Mouse (Mus musculus): Measurements from ENCODE around the gene Gm17334. TPM values are rescaled to one million over a fixed set of nuclear protein-coding genes. Genes with fewer than 3 reads are reported as not detected.
A peak's percentile ranks its signal among the peaks of the same experiment; 100 is the strongest.
"Not testable (repeated sequence)": the region's sequence is repeated elsewhere in the genome, so short reads cannot be mapped to it uniquely, and the experiment has no call there.

Gene Gm17334
- polyA plus RNA-seq, 2 experiments from 2014 or later, result 6.1 to 9.8 TPM

- peak; percentile 44 for ATAC-seq
Observed at GRCm38 (mm10) chr11:53770125-53770791, 2.7 kb downstream of the Gm17334 start.

DNA sequence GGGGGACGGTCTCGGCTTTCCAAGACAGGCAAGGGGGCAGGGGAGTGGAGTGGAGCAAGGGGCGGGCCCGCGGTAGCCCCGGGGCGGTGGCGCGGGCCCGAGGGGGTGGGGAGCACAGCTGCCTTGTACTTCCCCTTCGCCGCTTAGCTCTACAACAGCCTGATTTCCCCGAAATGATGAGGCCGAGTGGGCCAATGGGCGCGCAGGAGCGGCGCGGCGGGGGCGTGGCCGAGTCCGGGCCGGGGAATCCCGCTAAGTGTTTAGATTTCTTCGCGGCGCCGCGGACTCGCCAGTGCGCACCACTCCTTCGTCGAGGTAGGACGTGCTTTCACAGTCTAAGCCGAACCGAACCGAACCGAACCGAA lies 3.2 kb downstream of the Gm17334 start, which contains the start of gene Irf1:
Irf1 (plus strand) TSS at position 255 of the 365 bp plus-strand sequence.
- ATAC-seq, result peak; percentile 87

- ATAC-seq, result peak; percentile 4
Observed at GRCm38 (mm10) chr11:53769185-53769576, 3.8 kb downstream of the Gm17334 start.

DNA sequence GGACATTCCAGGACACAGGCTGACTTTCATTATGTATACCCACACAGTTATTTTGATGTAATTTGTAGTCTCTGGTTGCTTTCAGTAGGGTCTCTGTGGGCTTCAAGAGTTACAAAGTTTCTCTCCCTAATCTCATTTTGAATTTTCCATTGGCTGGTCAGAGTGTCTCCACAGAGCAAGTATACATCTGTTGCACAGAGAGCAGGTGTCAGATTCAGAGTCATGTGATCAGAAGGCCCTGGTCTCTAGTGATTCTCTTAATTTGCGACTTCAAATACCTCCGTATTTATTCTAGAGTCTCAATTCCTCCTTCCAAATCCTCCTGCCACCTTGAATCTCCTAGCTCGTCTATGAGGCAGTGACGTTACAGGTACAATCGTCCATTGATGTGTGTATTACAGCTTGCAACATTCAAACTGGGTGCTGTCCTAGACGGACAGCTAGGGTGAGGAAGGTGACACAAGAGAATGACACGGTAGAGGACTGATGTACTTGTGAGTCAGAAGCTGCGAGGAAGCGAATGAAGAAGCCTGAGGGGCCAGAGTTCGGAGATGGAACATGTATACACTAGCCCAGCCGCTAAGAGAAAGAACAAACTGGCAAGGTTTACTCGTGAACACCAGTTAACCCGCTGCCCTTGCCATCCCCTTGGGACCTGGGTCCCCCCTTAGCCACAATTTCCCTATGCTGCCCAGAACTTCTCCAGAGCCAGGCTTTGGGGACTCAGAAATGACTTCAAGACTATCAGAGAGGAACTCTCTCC lies 4.4 kb downstream of the Gm17334 start:
- no peak for ATAC-seq

DNA sequence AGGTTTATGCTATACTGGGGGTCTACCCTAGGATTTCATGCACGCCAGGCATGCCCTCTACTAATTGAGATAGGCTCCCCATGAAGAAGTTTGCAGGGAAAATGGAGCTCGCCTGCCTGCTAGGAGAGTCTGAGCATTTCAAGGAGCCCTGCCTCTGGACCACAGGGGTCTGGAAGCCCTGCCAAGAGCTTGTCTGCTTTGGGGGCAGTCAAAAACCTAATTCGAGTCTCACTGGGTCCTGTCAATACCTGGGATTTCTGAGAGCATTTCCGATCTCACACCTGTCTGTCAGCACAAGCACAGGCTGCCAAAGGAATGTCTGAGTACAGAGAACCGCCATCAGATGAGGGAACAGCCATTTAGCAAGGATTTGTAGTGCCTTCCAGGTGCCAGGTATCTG lies 8.4 kb downstream of the Gm17334 start:
- no peak for ATAC-seq

DNA sequence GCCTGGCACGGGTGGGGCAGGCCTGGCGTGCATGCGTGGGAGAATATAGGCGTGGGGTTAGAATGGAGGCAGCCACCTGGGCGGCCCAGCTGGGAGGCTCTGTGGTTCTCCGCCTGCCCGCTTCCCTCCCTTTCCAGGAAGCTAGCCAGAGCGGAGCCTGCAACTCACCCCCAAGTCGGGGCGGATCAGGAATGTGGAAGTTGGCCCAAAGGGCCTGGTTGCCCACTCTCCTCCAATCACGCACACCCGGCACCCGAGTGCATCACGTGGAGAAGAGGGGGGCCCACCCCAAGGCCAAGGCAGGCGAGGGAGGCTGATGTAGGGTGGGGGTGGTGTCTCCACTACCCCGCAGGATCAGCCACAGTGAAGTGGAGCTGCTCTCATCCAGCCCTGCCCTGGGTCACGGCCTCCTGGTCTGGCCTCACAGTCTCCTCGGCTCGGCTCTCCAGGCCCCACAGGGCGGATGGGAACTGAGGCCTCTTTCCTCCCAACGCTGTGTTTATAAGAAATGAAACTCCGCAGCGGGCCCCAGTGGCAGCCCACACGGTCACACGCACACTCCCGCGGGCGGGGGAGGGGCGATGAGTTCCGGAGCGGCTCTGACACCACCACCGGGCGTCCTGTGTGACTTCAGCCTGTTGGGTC lies 9.4 kb downstream of the Gm17334 start:
- peak; percentile 79 for ATAC-seq

- peak; percentile 16 for ATAC-seq
Observed at GRCm38 (mm10) chr11:53762827-53763495, 10.0 kb downstream of the Gm17334 start.

DNA sequence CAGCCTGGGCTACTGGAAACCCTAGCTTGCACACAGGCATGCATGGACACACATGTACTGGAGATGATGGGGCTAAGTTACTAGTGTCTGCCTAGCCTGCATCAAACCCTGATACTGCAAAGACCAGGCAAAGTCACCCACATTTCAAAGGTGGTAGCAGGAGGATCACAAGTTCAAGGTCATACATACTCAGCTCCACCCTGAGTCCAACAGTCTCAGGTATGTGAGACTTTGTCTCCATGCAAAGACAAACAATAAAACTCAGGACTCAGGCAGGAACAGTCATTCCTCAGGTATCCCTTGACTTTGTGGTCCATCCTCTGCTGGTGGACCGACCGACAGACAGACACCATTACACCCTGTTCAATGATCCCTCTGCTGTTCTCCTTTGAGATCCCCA lies 10.6 kb downstream of the Gm17334 start:
- ATAC-seq, result no peak

DNA sequence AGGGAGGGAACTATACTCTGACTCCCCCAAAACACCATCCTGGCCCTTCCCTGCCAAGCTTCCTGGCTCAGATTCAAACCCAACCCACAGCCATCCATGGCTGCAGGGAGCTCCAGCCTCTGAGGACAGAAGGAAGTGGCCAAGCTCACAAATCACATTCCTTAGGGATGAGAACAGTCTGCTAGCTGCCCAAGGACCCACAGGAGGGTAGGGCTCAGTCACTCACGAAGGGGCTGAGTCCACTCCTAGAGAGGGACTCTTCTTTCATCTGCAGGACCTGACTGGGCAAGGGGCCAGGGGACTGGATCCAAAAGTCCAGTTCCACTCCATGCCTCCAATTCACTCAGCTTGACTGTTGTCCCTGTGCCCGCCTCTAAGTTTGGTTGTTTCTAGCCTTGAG lies 11.2 kb downstream of the Gm17334 start:
- no peak for ATAC-seq

- no peak for ATAC-seq
Observed at GRCm38 (mm10) chr11:53761284-53761683, 11.7 kb downstream of the Gm17334 start.

DNA sequence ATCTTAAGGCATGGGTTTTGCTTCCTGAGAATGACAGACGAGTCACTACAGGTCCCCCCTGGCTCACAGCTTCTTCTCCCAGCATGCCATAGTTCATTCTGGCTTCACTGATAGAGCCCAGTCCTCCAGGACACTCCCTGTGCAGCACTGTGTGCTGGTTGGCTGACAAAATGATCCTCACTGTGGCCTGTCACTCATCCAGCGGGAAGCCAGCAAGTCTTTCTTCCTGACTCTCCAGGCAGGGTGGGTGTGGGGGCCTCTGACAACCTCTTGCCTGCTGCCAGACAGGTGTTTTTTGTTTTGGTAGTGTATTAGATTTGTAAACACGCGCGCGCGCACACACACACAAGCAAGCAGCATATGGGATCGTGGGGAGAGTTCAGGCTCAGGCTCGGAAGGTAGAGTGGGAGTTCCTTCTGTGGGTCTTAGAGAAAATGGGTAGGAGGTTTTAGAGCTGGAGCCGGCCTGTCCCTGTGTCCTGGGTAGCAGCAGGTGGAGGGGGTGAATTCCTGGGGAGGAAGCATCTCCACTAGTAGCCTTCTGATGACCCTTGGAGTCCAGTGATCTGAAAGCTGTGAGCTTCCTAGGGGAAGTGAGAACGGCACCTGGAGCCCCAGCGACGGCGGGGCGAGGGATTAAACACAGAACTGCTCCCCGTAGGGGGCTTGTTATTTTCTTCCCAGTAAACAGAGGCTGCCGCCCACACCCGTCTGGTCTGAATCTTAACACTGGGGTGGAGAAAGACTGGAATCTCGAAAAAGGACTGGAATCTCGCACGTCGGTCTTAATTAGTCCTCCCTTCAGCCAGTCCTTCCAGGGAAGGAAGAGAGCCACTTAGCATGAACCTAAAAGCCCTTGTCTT lies 13.2 kb downstream of the Gm17334 start:
- ATAC-seq, result no peak

DNA sequence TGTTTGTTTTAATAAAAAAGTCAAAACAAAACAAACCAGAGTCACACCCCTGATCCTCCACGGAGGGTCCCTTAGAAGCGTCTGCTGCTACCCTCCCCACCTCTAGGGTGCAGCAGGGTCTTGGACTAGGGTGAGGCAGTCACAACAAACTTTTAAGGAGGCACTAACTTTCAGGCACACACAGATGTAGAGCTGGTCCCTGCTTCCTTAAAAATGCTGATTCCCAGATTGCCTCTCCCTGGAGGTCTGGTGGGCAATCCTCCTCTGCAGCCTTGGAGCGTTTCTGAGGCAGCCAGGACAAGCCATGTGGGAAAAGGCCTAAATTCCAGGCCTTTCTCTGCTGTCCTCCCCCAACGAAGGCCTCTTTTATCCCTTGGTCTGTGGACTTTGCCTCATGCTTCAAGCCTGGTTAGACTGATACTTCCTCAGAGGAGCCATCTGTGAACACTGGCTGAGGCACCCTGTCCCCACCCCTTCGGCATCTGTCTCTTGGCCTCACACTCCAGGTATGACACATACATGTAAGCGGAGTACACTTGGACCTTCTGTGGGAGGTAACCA lies 14.1 kb downstream of the Gm17334 start:
- no peak for ATAC-seq

GRCm38 (mm10) chr11:53758033-53758432 lies 15.0 kb downstream of the Gm17334 start:
- ATAC-seq, result not testable (repeated sequence)

- no peak for ATAC-seq
Observed at GRCm38 (mm10) chr11:53757612-53758011, 15.4 kb downstream of the Gm17334 start.

GRCm38 (mm10) chr11:53755011-53755595 lies 17.9 kb downstream of the Gm17334 start:
- no peak for ATAC-seq

DNA sequence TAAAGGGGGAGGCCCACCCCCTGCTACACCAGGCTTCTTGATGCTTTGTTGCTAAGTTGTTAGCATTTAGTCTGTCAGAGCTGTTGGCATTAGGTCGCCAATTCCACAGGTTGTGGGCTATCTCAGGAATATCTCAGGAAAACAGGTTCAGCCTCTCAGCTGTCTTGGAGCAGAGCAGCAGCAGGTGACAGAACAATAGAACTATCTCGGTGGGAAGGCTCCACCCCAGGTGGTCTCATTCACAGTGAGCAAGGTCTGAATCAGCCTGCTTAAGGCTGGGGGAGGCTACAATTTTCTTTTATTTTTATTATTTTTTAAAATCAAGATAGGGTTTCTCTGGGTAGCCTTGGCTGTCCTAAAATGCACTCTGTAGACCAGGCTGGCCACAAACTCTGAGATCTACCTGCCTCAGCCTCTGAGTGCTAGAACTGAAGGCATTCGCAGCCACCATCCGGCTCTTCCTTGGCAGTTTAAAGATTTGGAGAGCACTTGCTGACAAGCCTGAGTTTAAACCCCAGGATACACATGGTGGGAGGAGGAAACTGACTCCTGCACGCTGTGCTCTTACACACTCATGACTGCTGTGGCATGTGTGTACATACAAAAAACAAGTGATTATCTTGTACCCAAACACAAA lies 23.2 kb downstream of the Gm17334 start:
- no peak for ATAC-seq

DNA sequence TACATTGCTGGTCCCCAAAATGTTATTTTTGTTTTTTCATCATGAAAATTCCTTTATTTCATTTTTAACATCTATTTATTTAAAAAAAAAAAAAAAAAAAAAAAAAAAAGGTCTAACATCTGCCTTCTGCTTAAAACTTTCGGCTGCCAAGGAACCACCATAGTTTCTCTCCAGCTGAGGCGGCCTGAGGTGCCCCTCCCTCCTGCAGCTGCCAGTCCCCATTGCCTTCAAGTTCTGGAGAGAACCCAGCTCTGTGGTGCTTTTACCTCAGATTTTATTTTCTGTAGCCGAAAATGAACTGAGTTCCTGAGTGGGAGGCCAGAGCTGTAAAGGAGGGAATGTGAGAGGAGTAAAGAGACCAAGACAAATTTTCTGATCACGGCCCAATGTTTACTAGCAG lies 23.7 kb downstream of the Gm17334 start:
- no peak for ATAC-seq

- ATAC-seq, result no peak
Observed at GRCm38 (mm10) chr11:53748614-53749013, 24.4 kb downstream of the Gm17334 start.

GRCm38 (mm10) chr11:53747985-53748384 lies 25.0 kb downstream of the Gm17334 start:
- ATAC-seq, result no peak

DNA sequence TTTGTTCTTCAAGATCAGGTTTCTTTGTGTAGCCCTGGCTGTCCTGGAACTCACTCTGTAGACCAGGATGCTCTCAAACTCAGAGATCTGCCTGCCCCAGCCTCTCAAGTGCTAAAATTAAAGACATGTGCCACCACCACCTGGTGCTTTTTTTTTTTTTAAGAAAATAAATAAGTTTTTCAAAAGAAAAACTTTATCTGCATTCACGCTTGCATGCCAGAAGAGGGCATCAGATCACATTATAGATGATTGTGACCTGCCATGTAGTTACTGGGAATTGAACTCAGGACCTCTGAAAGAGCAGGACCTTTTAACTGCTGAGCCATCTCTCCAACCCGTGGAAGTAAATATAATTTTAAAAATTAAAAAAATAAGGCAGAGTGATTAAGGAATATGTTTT lies 27.7 kb downstream of the Gm17334 start:
- no peak for ATAC-seq

GRCm38 (mm10) chr11:53742353-53742752 lies 30.6 kb downstream of the Gm17334 start:
- no peak for ATAC-seq
